Mouse (Mus musculus): ENCODE results near the gene Stt3a. TPM values are rescaled to one million over a fixed set of nuclear protein-coding genes. Genes with fewer than 3 reads are reported as not detected.

Stt3a gene
- polyA plus RNA-seq (2015; fragmentation: Nextera tagmentation; extraction: Ambion mirVana), result 181 and 214 TPM in 2 replicates

- Histone ChIP-seq H3K36me3 (peaks cover 18% of the 10 kb centered on the region), H3K4me3 (replicated peaks) (peak within 1 kb of the TSS; percentile 98), H3K27ac (peak within 1 kb of the TSS; percentile 92), H3K9me3 (replicated peaks) (no peaks in the 10 kb centered on the region), H3K4me2 (peak within 1 kb of the TSS; percentile 84), H3K27me3 (no peaks in the 10 kb centered on the region), H3K4me1 (replicated peaks) (peaks cover 24% of the 10 kb centered on the region), H3K9ac (peak within 1 kb of the TSS; percentile 90)
- peak; percentile 99 for DNase-seq
- peak; percentile 98 for ATAC-seq (ENCODE audit: low read depth)
- under 1% methylated on average over 60 of the region's 60 CpGs for WGBS (ENCODE audit: insufficient replicate concordance)
Measured at GRCm38 (mm10) chr9:36767203-36768143, at the start of gene Stt3a. Gene Stt3a, minus strand, starts transcription at chr9:36767679.

GRCm38 (mm10) chr9:36814486-36814885 lies 47.0 kb upstream of the Stt3a start:
- DNase-seq (no peak), ATAC-seq (ENCODE audit: low read depth) (no peak)
- Histone ChIP-seq H3K9me3 (replicated peaks) (no peaks in the 10 kb centered on the region), H3K27ac (no peak overlapping the region), H3K36me3 (no peaks in the 10 kb centered on the region), H3K27me3 (no peaks in the 10 kb centered on the region), H3K9ac (no peak overlapping the region), H3K4me3 (replicated peaks) (no peak overlapping the region), H3K4me2 (no peak overlapping the region), H3K4me1 (replicated peaks) (no peaks in the 10 kb centered on the region)
- 52% methylated on average over 3 of the region's 3 CpGs for WGBS (ENCODE audit: insufficient replicate concordance)

GRCm38 (mm10) chr9:36808126-36808785 lies 40.8 kb upstream of the Stt3a start:
- no peaks in the 10 kb centered on the region for H3K27me3 ChIP-seq
- no peaks in the 10 kb centered on the region for H3K4me1 ChIP-seq (replicated peaks)
- no peak overlapping the region for H3K4me3 ChIP-seq (replicated peaks)
- H3K9ac ChIP-seq, result no peak overlapping the region
- DNase-seq (no peak), ATAC-seq (ENCODE audit: low read depth) (no peak)
- no peaks in the 10 kb centered on the region for H3K36me3 ChIP-seq
- H3K4me2 ChIP-seq, result no peak overlapping the region
- no peak overlapping the region for H3K27ac ChIP-seq
- 67% methylated on average over 5 of the region's 5 CpGs for WGBS (ENCODE audit: insufficient replicate concordance)
- no peaks in the 10 kb centered on the region for H3K9me3 ChIP-seq (replicated peaks)

- no peaks in the 10 kb centered on the region for H3K27me3 ChIP-seq
- ATAC-seq (ENCODE audit: low read depth) (no peak), DNase-seq (no peak)
- H3K27ac ChIP-seq, result no peak overlapping the region
- no peaks in the 10 kb centered on the region for H3K4me1 ChIP-seq (replicated peaks)
- no peak overlapping the region for H3K4me2 ChIP-seq
- no peak overlapping the region for H3K9ac ChIP-seq
- H3K36me3 ChIP-seq, result no peaks in the 10 kb centered on the region
- H3K4me3 ChIP-seq (replicated peaks), result no peak overlapping the region
- 78% methylated on average over 3 of the region's 3 CpGs for WGBS (ENCODE audit: insufficient replicate concordance)
- H3K9me3 ChIP-seq (replicated peaks), result no peaks in the 10 kb centered on the region
Measured at GRCm38 (mm10) chr9:36805256-36805975, 37.9 kb upstream of the Stt3a start.

- no peak overlapping the region for H3K9ac ChIP-seq
- no peaks in the 10 kb centered on the region for H3K27me3 ChIP-seq
- H3K4me1 ChIP-seq (replicated peaks), result no peaks in the 10 kb centered on the region
- no peaks in the 10 kb centered on the region for H3K36me3 ChIP-seq
- no peak for DNase-seq
- no peak overlapping the region for H3K4me2 ChIP-seq
- no peaks in the 10 kb centered on the region for H3K9me3 ChIP-seq (replicated peaks)
- ATAC-seq (ENCODE audit: low read depth), result no peak
- 57% methylated on average over 3 of the region's 3 CpGs for WGBS (ENCODE audit: insufficient replicate concordance)
- H3K4me3 ChIP-seq (replicated peaks), result no peak overlapping the region
- no peak overlapping the region for H3K27ac ChIP-seq
Measured at GRCm38 (mm10) chr9:36803926-36804325, 36.4 kb upstream of the Stt3a start.

GRCm38 (mm10) chr9:36803386-36803785 lies 35.9 kb upstream of the Stt3a start:
- Histone ChIP-seq H3K4me2 (no peak overlapping the region), H3K4me1 (replicated peaks) (no peaks in the 10 kb centered on the region), H3K27ac (no peak overlapping the region), H3K36me3 (no peaks in the 10 kb centered on the region), H3K9ac (no peak overlapping the region), H3K9me3 (replicated peaks) (no peaks in the 10 kb centered on the region), H3K4me3 (replicated peaks) (no peak overlapping the region), H3K27me3 (no peaks in the 10 kb centered on the region)
- 71% methylated on average over 6 of the region's 6 CpGs for WGBS (ENCODE audit: insufficient replicate concordance)
- ATAC-seq (ENCODE audit: low read depth) (no peak), DNase-seq (no peak)

- no peak for ATAC-seq (ENCODE audit: low read depth)
- DNase-seq, result no peak
- Histone ChIP-seq H3K4me1 (replicated peaks) (no peaks in the 10 kb centered on the region), H3K27ac (no peak overlapping the region), H3K4me2 (no peak overlapping the region), H3K9ac (no peak overlapping the region), H3K4me3 (replicated peaks) (no peak overlapping the region), H3K9me3 (replicated peaks) (no peaks in the 10 kb centered on the region), H3K27me3 (no peaks in the 10 kb centered on the region), H3K36me3 (no peaks in the 10 kb centered on the region)
- WGBS (ENCODE audit: insufficient replicate concordance), result 70% methylated on average over 3 of the region's 3 CpGs
Measured at GRCm38 (mm10) chr9:36802951-36803350, 35.5 kb upstream of the Stt3a start.

GRCm38 (mm10) chr9:36801961-36802360 lies 34.5 kb upstream of the Stt3a start:
- DNase-seq (no peak), ATAC-seq (ENCODE audit: low read depth) (no peak)
- H3K27ac ChIP-seq, result no peak overlapping the region
- WGBS (ENCODE audit: insufficient replicate concordance), result 57% methylated on average over 2 of the region's 2 CpGs
- peaks cover 5% of the 10 kb centered on the region for H3K4me1 ChIP-seq (replicated peaks)
- H3K9me3 ChIP-seq (replicated peaks), result no peaks in the 10 kb centered on the region
- H3K27me3 ChIP-seq, result no peaks in the 10 kb centered on the region
- no peak overlapping the region for H3K4me2 ChIP-seq
- H3K9ac ChIP-seq, result no peak overlapping the region
- H3K36me3 ChIP-seq, result no peaks in the 10 kb centered on the region
- no peak overlapping the region for H3K4me3 ChIP-seq (replicated peaks)

- Histone ChIP-seq H3K27me3 (no peaks in the 10 kb centered on the region), H3K9ac (peak within 1 kb of the TSS; percentile 95), H3K36me3 (no peaks in the 10 kb centered on the region; the same call in 1 of the 2 replicates), H3K27ac (peak within 1 kb of the TSS; percentile 75), H3K4me2 (peak within 1 kb of the TSS; percentile 92), H3K4me3 (replicated peaks) (peak within 1 kb of the TSS; percentile 95), H3K9me3 (replicated peaks) (no peaks in the 10 kb centered on the region), H3K4me1 (replicated peaks) (peaks cover 34% of the 10 kb centered on the region)
- ATAC-seq (ENCODE audit: low read depth), result peak; percentile 99
- under 1% methylated on average over 66 of the region's 66 CpGs for WGBS (ENCODE audit: insufficient replicate concordance)
- peak; percentile 82 for DNase-seq
Measured at GRCm38 (mm10) chr9:36796781-36797555, 29.5 kb upstream of the Stt3a start, which contains the start of gene Ei24. Gene Ei24, minus strand, starts transcription at chr9:36797393.

GRCm38 (mm10) chr9:36796224-36796623 lies 28.7 kb upstream of the Stt3a start:
- Histone ChIP-seq H3K36me3 (peaks cover 6% of the 10 kb centered on the region; the same call in 1 of the 2 replicates), H3K4me3 (replicated peaks) (peak overlapping the region; percentile 95), H3K4me1 (replicated peaks) (peaks cover 34% of the 10 kb centered on the region), H3K27ac (no peak overlapping the region), H3K27me3 (no peaks in the 10 kb centered on the region), H3K9ac (peak overlapping the region; percentile 95), H3K9me3 (replicated peaks) (no peaks in the 10 kb centered on the region), H3K4me2 (peak overlapping the region; percentile 92)
- ATAC-seq (ENCODE audit: low read depth) (no peak), DNase-seq (no peak)
- WGBS (ENCODE audit: insufficient replicate concordance), result 26% methylated on average over 5 of the region's 5 CpGs

Data from liver, embryonic 13.5 days (tissue).